Mouse (Mus musculus): ENCODE results near the gene Ffar3.
"Not testable (repeated sequence)": the region's sequence is repeated elsewhere in the genome, so short reads cannot be mapped to it uniquely, and the experiment has no call there.

Ffar3 gene

GRCm38 (mm10) chr7:30842092-30842491, 13.9 kb downstream of the Ffar3 start:
- peak in 1 of 2 experiments; percentile 27 for DNase-seq

GRCm38 (mm10) chr7:30841379-30841778, 14.6 kb downstream of the Ffar3 start:
- DNase-seq, result no peak

- DNase-seq, result no peak
Observed at GRCm38 (mm10) chr7:30840306-30840705, 15.7 kb downstream of the Ffar3 start.

- DNase-seq, result no peak
Observed at GRCm38 (mm10) chr7:30837277-30837676, 18.7 kb downstream of the Ffar3 start.

GRCm38 (mm10) chr7:30832684-30833083, 23.3 kb downstream of the Ffar3 start:
- not testable (repeated sequence) for DNase-seq

- no peak for DNase-seq
Observed at GRCm38 (mm10) chr7:30832261-30832660, 23.7 kb downstream of the Ffar3 start.

GRCm38 (mm10) chr7:30829428-30829827, 26.6 kb downstream of the Ffar3 start:
- DNase-seq, result no peak

- DNase-seq, result not testable (repeated sequence)
Observed at GRCm38 (mm10) chr7:30828871-30829270, 27.1 kb downstream of the Ffar3 start.

- no peak for DNase-seq
Observed at GRCm38 (mm10) chr7:30826660-30827059, 29.3 kb downstream of the Ffar3 start.

- no peak for DNase-seq
Observed at GRCm38 (mm10) chr7:30824306-30824705, 31.7 kb downstream of the Ffar3 start.

GRCm38 (mm10) chr7:30823675-30824074, 32.3 kb downstream of the Ffar3 start, which contains the start of gene Ffar2:
Ffar2 (minus strand) TSS chr7:30823775.
- no peak for DNase-seq

- no peak for DNase-seq
Observed at GRCm38 (mm10) chr7:30821532-30821931, 34.4 kb downstream of the Ffar3 start.

GRCm38 (mm10) chr7:30820854-30821445, 35.0 kb downstream of the Ffar3 start:
- DNase-seq, result no peak

- DNase-seq, result no peak
Observed at GRCm38 (mm10) chr7:30820131-30820530, 35.8 kb downstream of the Ffar3 start.

- no peak for DNase-seq
Observed at GRCm38 (mm10) chr7:30812291-30812807, 43.6 kb downstream of the Ffar3 start.

- no peak for DNase-seq
Observed at GRCm38 (mm10) chr7:30811757-30812290, 44.2 kb downstream of the Ffar3 start.

- no peak for DNase-seq
Observed at GRCm38 (mm10) chr7:30810319-30810718, 45.7 kb downstream of the Ffar3 start.

GRCm38 (mm10) chr7:30805924-30806323, 50.1 kb downstream of the Ffar3 start:
- DNase-seq, result peak; percentile 64 to 78

All from spleen, adult 18-20 months (tissue).